Mouse (Mus musculus) embryonic facial prominence, embryonic 13.5 days (tissue): ENCODE results near the gene Dab1. TPM values are rescaled to one million over a fixed set of nuclear protein-coding genes. Genes with fewer than 3 reads are reported as not detected.
A peak's percentile ranks its signal among the peaks of the same experiment; 100 is the strongest.

ENCODE experiments used
- ATAC-seq: fragments of 200-750 bp; cut with Nextera tagmentation; 2 replicates; pipeline ENCODE4 v1.8.0; 2017; ENCODE audit warnings: low read depth; ENCODE audit not compliant: insufficient number of reproducible peaks, insufficient read depth, low FRiP score, low TSS enrichment
- H3K27ac ChIP-seq: fragments of 300-500 bp; sonication (generic); 2 replicates; pipeline ENCODE4 v1.5.1; 2015; ENCODE audit warnings: moderate library complexity, mild to moderate bottlenecking, inconsistent platforms
- H3K27me3 ChIP-seq: fragments of 300-500 bp; sonication (generic); 2 replicates; pipeline ENCODE4 v1.6.1; 2015; ENCODE audit warnings: mild to moderate bottlenecking, inconsistent platforms
- H3K36me3 ChIP-seq: fragments of 300-500 bp; sonication (generic); 2 replicates; pipeline ENCODE4 v1.6.1; 2015; ENCODE audit warnings: mild to moderate bottlenecking, inconsistent platforms
- H3K4me1 ChIP-seq: fragments of 300-500 bp; sonication (generic); 2 replicates; pipeline ENCODE4 v1.6.1; 2015; ENCODE audit warnings: inconsistent platforms
- H3K4me2 ChIP-seq: fragments of 300-500 bp; sonication (generic); 2 replicates; pipeline ENCODE4 v1.6.1; 2015; ENCODE audit warnings: moderate library complexity, mild to moderate bottlenecking, inconsistent platforms
- H3K4me3 ChIP-seq: fragments of 300-500 bp; sonication (generic); 2 replicates; pipeline ENCODE4 v1.5.1; 2015; ENCODE audit warnings: mild to moderate bottlenecking, inconsistent platforms
- H3K9ac ChIP-seq: fragments of 300-500 bp; sonication (generic); 2 replicates; pipeline ENCODE4 v1.6.1; 2015; ENCODE audit warnings: mild to moderate bottlenecking, inconsistent platforms
- H3K9me3 ChIP-seq: fragments of 300-500 bp; sonication (generic); 2 replicates; pipeline ENCODE4 v1.6.1; 2016; ENCODE audit warnings: inconsistent platforms
- WGBS: fragments of 180-500 bp; shearing (Covaris S2); methylation state at CpG from one replicate; pipeline ENCODE4 v1.1.7; 2015; ENCODE audit warnings: mixed read lengths; 5-methylcytosine and 5-hydroxymethylcytosine counted together
- polyA plus RNA-seq: library from polyadenylated mRNA; unstranded; fragments of >200 nt; fragmentation: Nextera tagmentation; extraction: Ambion mirVana; gene quantifications from 2 replicates; pipeline ENCODE4 v1.2.1, GENCODE M21; 2015

The Dab1 gene
- polyA plus RNA-seq: 15.4 and 17.3 TPM in 2 replicates

DNA sequence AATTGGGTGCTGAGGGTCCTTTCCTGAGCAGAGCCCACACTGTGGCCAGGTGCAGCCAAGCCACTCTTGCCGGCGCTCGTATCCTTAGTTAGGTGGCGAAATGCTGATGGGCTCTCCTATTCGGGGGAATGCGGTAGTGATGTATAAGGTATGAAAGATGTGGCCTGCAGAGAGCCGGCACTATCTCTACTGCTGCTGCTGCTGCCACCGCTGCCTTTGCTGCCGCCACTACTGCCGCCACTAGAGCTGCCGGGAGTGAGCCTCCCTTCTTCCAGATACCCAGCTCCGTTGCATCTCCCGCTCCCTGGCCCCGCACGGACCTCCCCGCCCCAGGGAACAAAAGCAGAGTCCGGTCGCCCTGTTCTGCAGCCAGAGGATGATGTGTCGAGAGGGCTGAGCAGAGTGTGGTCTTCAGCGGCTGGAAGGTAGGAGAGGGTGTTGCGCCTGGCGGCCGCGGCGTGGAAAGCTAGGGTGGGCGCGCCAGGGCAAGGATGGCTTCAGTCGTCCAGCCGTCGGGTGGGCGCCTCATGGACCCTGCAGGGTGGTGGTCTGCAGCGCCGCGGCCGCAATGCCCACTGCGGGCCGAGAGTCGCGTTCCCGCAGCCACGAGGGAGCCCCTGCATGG is at the start of gene Dab1:
Dab1 (plus strand) TSS at position 39 of the 625 bp plus-strand sequence.
- Histone ChIP-seq H3K4me3 (peak within 1 kb of the TSS; percentile 43), H3K4me1 (peaks cover 19% of the 10 kb centered on the region), H3K27me3 (peaks cover 71% of the 10 kb centered on the region), H3K27ac (no peak within 1 kb of the TSS), H3K9ac (0 out of 2 replicates have a peak within 1 kb of the TSS, but pooled peaks have one; percentile 52), H3K36me3 (no peaks in the 10 kb centered on the region), H3K4me2 (peak within 1 kb of the TSS; percentile 73), H3K9me3 (no peaks in the 10 kb centered on the region)
- no peak; the same call in 1 of the 2 replicates for ATAC-seq
- WGBS: under 1% methylated on average over 41 of the region's 41 CpGs

DNA sequence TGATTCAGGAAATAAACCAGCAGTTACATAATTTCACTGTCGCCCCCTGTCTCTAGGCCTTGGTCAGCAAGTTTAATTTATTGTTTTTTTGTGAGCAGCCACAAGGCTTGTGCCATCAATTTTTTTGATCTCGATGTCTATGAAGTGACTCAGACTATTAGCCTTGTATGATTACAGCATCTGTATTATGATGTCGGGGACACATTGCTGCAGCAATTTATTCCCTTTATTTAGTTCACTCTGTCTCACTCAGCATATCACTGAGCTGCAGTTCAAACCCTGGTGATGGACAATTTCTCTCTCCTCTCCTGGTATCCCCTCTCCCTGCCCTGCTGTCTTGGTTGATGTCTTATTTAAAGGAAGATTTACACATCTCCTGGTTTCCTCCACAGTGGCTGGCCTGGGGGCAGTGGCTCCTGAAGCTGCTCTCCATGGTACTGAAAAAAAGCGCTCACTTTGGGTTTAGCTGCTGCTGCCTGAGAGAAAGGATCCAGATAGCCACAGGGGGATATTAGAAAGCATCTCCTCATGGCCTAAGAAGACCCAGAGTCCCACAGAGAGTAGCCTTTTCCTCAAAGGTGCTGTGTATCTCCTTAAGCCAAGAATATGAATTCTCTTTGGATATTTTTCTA is 47.3 kb upstream of the Dab1 start:
- no peak overlapping the region for H3K4me3 ChIP-seq
- H3K9ac ChIP-seq: no peak overlapping the region
- 62% methylated on average over 4 of the region's 4 CpGs for WGBS
- no peak for ATAC-seq
- no peaks in the 10 kb centered on the region for H3K9me3 ChIP-seq
- H3K27ac ChIP-seq: no peak overlapping the region
- no peaks in the 10 kb centered on the region for H3K27me3 ChIP-seq
- no peak overlapping the region for H3K4me2 ChIP-seq
- H3K36me3 ChIP-seq: no peaks in the 10 kb centered on the region
- H3K4me1 ChIP-seq: no peaks in the 10 kb centered on the region

DNA sequence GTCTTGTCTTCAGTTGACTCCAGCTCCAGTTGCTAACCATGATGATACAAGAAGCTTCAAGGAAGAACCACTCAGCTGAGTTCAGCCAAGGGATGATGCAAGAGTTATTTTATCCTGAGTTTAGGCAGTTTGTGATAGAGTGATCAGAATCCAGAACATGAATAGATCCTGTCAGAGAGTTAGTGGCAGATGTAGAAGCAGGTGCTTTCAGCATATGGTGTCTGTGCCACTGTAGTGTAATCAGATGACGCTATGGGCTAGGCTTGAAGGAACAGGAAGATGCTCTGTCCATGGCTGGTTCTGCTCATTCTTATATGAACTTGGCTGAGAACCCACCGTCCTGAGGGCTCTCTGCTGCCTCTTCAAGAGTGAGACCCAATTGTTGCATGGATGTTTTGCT is 43.6 kb upstream of the Dab1 start:
- no peaks in the 10 kb centered on the region for H3K27me3 ChIP-seq
- 74% methylated on average over 2 of the region's 2 CpGs for WGBS
- no peaks in the 10 kb centered on the region for H3K36me3 ChIP-seq
- ATAC-seq: no peak
- no peaks in the 10 kb centered on the region for H3K4me1 ChIP-seq
- H3K9me3 ChIP-seq: no peaks in the 10 kb centered on the region
- H3K4me3 ChIP-seq: no peak overlapping the region
- H3K27ac ChIP-seq: no peak overlapping the region
- no peak overlapping the region for H3K9ac ChIP-seq
- no peak overlapping the region for H3K4me2 ChIP-seq

DNA sequence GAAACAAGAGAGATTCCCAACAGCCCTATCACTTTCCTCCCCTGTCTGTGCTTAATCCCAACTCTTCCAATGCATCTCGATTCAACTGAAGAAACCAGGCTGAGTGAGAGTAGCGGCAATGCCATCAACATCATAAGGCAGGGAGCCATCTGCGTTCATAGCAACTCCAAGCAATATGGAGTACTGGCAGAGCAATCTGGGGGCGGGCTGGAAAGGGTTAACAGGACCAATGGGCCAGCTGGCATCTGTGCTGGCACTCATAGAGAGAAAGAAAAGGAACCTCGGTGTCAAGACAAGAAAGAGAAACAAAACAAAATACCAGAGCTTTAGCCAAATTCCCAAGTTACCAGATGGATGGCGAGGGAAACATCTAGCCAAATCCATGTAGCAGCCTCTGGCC is 42.9 kb upstream of the Dab1 start:
- WGBS: 77% methylated on average over 6 of the region's 6 CpGs
- no peaks in the 10 kb centered on the region for H3K4me1 ChIP-seq
- H3K9me3 ChIP-seq: no peaks in the 10 kb centered on the region
- H3K27ac ChIP-seq: no peak overlapping the region
- H3K9ac ChIP-seq: no peak overlapping the region
- no peaks in the 10 kb centered on the region for H3K36me3 ChIP-seq
- H3K27me3 ChIP-seq: no peaks in the 10 kb centered on the region
- H3K4me2 ChIP-seq: no peak overlapping the region
- H3K4me3 ChIP-seq: no peak overlapping the region
- no peak for ATAC-seq

DNA sequence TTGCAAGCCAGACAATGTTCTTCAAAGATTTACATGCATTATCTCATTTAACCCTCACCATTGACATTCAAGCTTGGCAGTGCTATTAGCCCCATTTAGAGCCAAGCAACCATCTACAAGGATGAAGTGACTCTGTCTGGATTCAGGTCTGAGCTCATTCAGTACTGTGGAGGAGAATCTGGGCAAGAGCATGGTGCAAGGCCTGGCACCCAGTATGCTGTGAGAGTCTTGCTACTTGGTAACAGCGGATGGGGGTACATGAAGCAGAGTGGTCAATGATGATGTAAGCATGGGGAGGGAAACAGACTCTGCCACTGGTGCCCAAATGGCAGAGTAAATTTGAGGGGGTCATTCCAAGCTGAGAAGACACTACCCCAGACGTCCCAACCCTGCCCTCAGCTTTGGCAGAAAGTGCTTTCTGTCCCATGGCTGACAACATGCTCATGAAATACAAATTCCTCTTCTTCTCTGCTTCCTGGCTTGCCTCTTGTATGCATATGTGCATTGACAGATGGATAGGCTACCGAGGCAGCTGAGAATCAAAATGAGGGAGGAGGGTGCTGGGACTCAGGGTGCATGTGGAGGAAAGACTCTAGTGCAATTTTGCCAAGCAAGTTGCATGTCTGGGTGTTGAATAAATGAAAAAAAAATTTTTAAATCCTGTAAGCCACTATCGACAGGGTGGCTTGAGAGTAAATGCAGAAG is 41.9 kb upstream of the Dab1 start:
- Histone ChIP-seq H3K4me2 (no peak overlapping the region), H3K36me3 (no peaks in the 10 kb centered on the region), H3K27ac (no peak overlapping the region), H3K4me1 (no peaks in the 10 kb centered on the region), H3K27me3 (no peaks in the 10 kb centered on the region), H3K9me3 (no peaks in the 10 kb centered on the region), H3K4me3 (no peak overlapping the region), H3K9ac (no peak overlapping the region)
- 81% methylated on average over 4 of the region's 4 CpGs for WGBS
- ATAC-seq: no peak

DNA sequence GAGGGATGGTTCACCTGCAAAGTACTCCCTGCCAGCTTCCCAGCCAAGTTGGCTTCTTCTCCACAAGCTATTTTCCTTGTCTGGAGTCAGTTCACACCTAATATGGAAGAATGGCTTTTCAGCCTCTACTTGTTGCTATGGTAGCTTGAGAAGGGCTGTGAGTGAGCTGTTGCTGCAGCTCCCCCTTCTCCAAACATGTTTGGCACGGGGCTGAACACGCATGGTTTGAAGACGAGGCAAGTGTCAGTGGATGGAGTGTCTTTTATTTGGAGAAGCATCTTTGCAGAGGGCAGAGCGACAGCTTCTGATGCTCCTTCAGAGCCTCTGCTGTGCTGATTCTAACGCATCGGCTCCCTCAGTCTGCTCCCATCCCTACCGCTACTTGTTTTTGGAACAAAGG is 41.3 kb upstream of the Dab1 start:
- H3K36me3 ChIP-seq: no peaks in the 10 kb centered on the region
- H3K4me2 ChIP-seq: no peak overlapping the region
- no peaks in the 10 kb centered on the region for H3K27me3 ChIP-seq
- no peak overlapping the region for H3K27ac ChIP-seq
- WGBS: 82% methylated on average over 7 of the region's 7 CpGs
- H3K9me3 ChIP-seq: no peaks in the 10 kb centered on the region
- H3K9ac ChIP-seq: no peak overlapping the region
- H3K4me3 ChIP-seq: no peak overlapping the region
- H3K4me1 ChIP-seq: no peaks in the 10 kb centered on the region
- ATAC-seq: no peak

DNA sequence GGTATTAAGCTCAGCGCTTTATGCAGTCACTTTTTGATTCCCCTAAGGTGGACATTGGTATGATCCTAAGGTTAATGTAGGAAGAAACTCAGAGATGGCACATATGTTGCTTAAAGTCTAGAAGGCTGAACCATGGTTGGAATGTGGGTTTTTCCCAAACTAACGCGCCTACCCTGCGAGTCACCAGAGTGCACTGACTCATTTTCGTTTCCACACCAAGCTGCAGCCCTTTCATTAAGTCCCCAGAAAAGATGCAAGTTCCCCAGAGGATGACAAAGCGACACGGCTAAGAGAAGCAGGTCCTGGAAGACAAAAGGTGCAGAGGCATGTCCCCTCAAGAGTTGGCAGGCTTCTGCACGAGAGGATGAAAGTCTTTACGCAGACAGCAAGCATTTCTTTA is 39.1 kb upstream of the Dab1 start:
- H3K9me3 ChIP-seq: no peaks in the 10 kb centered on the region
- no peak overlapping the region for H3K27ac ChIP-seq
- WGBS: 86% methylated on average over 9 of the region's 9 CpGs
- no peak overlapping the region for H3K4me3 ChIP-seq
- H3K9ac ChIP-seq: no peak overlapping the region
- ATAC-seq: no peak
- no peak overlapping the region for H3K4me2 ChIP-seq
- H3K27me3 ChIP-seq: no peaks in the 10 kb centered on the region
- no peaks in the 10 kb centered on the region for H3K36me3 ChIP-seq
- no peaks in the 10 kb centered on the region for H3K4me1 ChIP-seq

DNA sequence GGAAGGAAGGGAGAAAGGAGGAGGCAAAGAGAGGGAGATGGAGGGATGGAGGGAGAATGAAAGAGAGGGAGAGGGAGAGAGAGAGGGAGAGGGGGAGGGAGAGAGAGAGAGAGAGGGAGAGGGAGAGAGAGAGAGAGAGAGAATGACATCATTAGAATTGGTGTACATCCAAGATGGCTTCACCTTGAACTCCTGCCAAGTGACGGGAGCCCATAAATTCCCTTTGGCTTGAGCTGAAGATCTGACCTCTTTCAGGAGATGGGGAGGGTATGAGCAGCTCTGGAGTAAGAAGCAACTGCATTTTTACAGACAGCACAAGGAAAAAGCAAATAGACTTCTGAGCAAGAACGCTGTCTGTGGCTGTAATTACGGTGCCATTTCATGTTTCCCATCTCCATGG is 4.1 kb upstream of the Dab1 start:
- WGBS: 84% methylated on average over 3 of the region's 3 CpGs
- Histone ChIP-seq H3K9me3 (no peaks in the 10 kb centered on the region), H3K27me3 (peaks cover 34% of the 10 kb centered on the region), H3K4me1 (peaks cover 9% of the 10 kb centered on the region), H3K4me3 (no peak overlapping the region), H3K36me3 (no peaks in the 10 kb centered on the region), H3K4me2 (no peak overlapping the region), H3K9ac (no peak overlapping the region), H3K27ac (no peak overlapping the region)
- ATAC-seq: no peak

DNA sequence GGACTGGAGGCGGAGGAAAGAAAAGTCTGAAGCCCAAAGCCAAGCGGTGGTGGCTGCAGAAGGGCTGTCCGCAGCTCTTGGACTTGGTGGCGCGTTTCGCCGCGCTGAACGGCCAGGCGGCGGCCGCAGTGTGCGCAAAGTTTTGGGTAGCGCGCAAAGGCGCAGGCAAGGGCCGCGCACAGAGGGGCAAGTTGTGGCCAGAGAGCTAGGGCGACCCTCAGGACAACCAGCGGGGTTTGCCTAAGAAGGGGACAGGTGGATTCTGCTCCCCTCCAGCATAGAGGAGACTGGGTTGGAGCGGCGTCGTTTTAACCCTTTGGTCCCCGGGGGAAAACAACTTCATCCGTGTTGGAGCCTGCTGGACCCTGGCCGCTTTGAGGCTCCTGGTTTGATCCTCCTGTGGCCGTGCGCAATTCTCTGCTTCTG is 800 bp downstream of the Dab1 start:
- under 1% methylated on average over 28 of the region's 28 CpGs for WGBS

DNA sequence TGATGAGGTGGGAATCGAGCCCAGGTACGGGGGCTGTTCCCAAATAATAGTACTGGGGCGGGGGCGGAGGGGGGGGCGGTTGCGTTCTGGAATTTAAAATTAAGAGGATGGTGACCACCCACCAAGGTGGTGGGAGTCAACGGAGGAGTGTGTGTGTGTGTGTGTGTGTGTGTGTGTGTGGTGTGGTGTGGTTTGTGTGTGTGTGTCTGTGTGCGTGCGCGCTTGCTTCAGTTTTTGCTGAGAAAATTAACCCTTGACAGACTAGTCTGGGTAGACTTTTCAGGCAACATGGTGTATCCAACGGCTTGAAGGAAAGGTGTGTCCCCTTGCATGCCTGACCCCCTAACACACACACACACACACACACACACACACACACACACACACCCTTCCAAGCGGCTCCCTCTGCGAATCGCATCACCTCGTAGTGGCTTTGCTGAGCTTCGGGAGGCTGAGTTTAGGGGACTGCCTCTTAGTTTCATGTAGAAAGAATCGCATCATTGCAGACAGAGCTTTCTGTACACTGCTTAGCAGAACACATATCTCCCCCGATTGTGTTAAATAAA is 1.5 kb downstream of the Dab1 start:
- Histone ChIP-seq H3K4me3 (peak overlapping the region; percentile 43; the same call in 1 of the 2 replicates), H3K27ac (no peak overlapping the region), H3K4me2 (peak overlapping the region; percentile 73), H3K9me3 (no peaks in the 10 kb centered on the region), H3K4me1 (peaks cover 19% of the 10 kb centered on the region), H3K36me3 (no peaks in the 10 kb centered on the region), H3K27me3 (peaks cover 71% of the 10 kb centered on the region), H3K9ac (no peak overlapping the region)
- ATAC-seq: no peak
- 11% methylated on average over 18 of the region's 18 CpGs for WGBS

More for the DNA sequence above, 800 bp downstream of the Dab1 start:
- peaks cover 19% of the 10 kb centered on the region for H3K4me1 ChIP-seq
- H3K4me2 ChIP-seq: peak overlapping the region; percentile 73
- ATAC-seq: no peak
- H3K27me3 ChIP-seq: peaks cover 71% of the 10 kb centered on the region
- no peak overlapping the region for H3K27ac ChIP-seq
- H3K4me3 ChIP-seq: peak overlapping the region; percentile 43
- no peaks in the 10 kb centered on the region for H3K9me3 ChIP-seq
- 0 out of 2 replicates have a peak overlapping the region, but pooled peaks have one; percentile 52 for H3K9ac ChIP-seq
- no peaks in the 10 kb centered on the region for H3K36me3 ChIP-seq

DNA sequence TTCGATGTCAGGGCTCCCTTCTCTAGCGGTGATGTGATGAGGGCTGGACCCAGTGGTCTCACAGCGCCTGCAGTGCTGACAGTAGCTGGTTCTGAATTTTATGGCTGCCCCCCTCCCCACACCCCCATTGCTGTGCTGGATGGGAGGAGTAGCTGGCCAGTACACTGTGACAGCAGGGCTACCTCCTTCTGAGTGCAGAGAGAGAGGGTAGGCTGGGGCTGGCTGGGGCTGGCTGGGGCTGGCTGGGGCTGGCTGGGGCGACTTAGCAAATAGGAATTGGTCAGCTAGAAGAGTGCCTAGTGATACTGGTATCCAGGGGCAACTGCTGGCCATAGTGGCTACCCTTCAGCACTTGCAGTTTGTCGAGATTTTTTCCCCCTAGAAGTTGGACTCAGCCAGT is 2.4 kb downstream of the Dab1 start:
- Histone ChIP-seq H3K27ac (no peak overlapping the region), H3K4me2 (no peak overlapping the region), H3K4me1 (peaks cover 19% of the 10 kb centered on the region), H3K4me3 (no peak overlapping the region), H3K36me3 (no peaks in the 10 kb centered on the region), H3K9me3 (no peaks in the 10 kb centered on the region), H3K27me3 (peaks cover 71% of the 10 kb centered on the region), H3K9ac (no peak overlapping the region)
- ATAC-seq: no peak
- WGBS: 29% methylated on average over 5 of the region's 5 CpGs
